Mouse (Mus musculus) small intestine, adult 2 months (tissue): ENCODE data around the gene Ndst2.

Experiments used
- CTCF ChIP-seq: fragments of 200-500 bp; IDR thresholded peaks from 2 replicates; pipeline ENCODE4 v1.5.1; 2012; ENCODE audit warnings: low read depth, mild to moderate bottlenecking, control low read depth, inconsistent platforms, low read length, moderate library complexity, mixed read lengths; ENCODE audit not compliant: insufficient replicate concordance, insufficient read length; ENCODE audit errors: extremely low read depth
- POLR2A ChIP-seq: fragments of 200-500 bp; IDR thresholded peaks from 2 replicates; pipeline ENCODE4 v1.6.1; 2012; ENCODE audit warnings: low read depth, mild to moderate bottlenecking, control low read depth, inconsistent platforms, low read length, moderate library complexity

DNA sequence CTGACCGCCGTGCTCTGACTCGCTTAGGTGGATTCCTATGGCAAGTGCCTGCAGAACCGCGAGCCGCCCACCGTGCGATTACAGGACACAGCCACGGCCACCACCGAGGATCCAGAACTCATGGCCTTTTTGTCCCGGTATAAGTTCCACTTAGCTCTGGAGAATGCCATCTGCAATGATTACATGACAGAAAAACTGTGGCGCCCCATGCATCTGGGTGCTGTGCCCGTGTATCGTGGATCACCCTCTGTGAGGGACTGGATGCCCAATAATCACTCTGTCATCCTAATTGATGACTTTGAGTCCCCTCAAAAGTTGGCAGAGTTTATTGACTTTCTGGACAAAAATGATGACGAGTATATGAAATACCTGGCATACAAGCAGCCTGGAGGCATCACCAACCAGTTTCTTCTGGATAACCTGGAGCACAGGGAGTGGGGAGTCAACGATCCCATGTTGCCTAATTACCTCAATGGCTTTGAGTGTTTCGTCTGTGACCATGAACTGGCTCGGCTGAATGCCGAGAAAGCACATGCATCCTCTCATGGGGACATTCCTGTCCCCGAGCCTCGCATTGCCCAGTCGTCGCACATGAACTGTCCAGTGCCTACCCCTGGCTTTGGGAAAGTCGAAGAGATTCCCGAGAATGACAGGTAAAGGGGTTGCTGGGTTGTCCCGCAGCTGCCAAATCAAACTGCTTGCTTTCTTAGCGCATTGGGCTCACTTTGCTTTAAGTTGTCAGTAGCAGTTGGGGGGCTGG is 38.4 kb downstream of the Ndst2 start:
- TF ChIP-seq POLR2A (0 out of 2 replicates have a peak, but pooled peaks have one; percentile 2), CTCF (no peak)
